Mouse (Mus musculus) forebrain, embryonic 15.5 days (tissue): ENCODE measurements around the gene Calml3. TPM values are rescaled to one million over a fixed set of nuclear protein-coding genes. Genes with fewer than 3 reads are reported as not detected.

Source experiments
- ATAC-seq: fragments of 200-750 bp; cut with Nextera tagmentation; replicated peaks from 2 replicates; pipeline ENCODE4 v1.8.0; 2017; ENCODE audit warnings: mild to moderate bottlenecking, moderate TSS enrichment, moderate library complexity
- H3K27ac ChIP-seq: fragments of 300-500 bp; sonication (generic); replicated peaks from 2 replicates; pipeline ENCODE4 v1.5.1; 2015; ENCODE audit warnings: mild to moderate bottlenecking, inconsistent platforms
- H3K27me3 ChIP-seq: fragments of 300-500 bp; sonication (generic); 2 replicates; pipeline ENCODE4 v1.6.1; 2015; ENCODE audit warnings: inconsistent platforms
- H3K36me3 ChIP-seq: fragments of 300-500 bp; sonication (generic); 2 replicates; pipeline ENCODE4 v1.6.1; 2015; ENCODE audit warnings: mild to moderate bottlenecking, inconsistent platforms
- H3K4me1 ChIP-seq: fragments of 300-500 bp; sonication (generic); 2 replicates; pipeline ENCODE4 v1.6.1; 2015; ENCODE audit warnings: inconsistent platforms
- H3K4me2 ChIP-seq: fragments of 300-500 bp; sonication (generic); replicated peaks from 2 replicates; pipeline ENCODE4 v1.6.1; 2015; ENCODE audit warnings: mild to moderate bottlenecking, inconsistent platforms
- H3K4me3 ChIP-seq: fragments of 300-500 bp; sonication (generic); 2 replicates; pipeline ENCODE4 v1.5.1; 2015; ENCODE audit warnings: mild to moderate bottlenecking, inconsistent platforms
- H3K9ac ChIP-seq: fragments of 300-500 bp; sonication (generic); replicated peaks from 2 replicates; pipeline ENCODE4 v1.6.1; 2015; ENCODE audit warnings: mild to moderate bottlenecking, inconsistent platforms
- H3K9me3 ChIP-seq: fragments of 300-500 bp; sonication (generic); 2 replicates; pipeline ENCODE4 v1.6.1; 2016; ENCODE audit warnings: inconsistent platforms
- WGBS: fragments of 180-500 bp; shearing (Covaris S2); methylation state at CpG from one replicate; pipeline ENCODE4 v1.1.7; 2015; ENCODE audit warnings: mixed read lengths; 5-methylcytosine and 5-hydroxymethylcytosine counted together
- polyA plus RNA-seq: library from polyadenylated mRNA; unstranded; fragments of >200 nt; fragmentation: Nextera tagmentation; extraction: Ambion mirVana; gene quantifications from 2 replicates; pipeline ENCODE4 v1.2.1, GENCODE M21; 2015

The Calml3 gene
- polyA plus RNA-seq, 1 experiment from 2014 or later, result not detected

DNA sequence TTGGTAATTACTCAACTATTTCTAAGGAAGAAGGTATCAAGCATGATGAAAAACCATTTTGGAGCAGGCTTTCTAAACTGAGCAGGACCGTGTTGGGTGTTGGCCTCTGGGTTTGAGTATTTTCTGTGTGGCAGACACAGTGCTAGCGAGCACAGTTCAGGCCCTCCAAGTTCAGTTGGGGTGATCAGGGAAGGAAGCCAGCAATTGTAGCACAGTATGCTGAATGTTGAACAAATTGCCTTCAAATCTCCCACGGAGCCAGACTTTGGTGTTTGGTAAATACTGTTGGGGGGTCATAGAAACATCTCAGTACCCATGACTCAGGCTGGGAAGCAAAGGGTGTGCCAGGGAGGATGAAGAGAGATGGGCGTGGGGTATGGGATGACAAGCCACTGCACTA, 43.0 kb downstream of the Calml3 start:
- no peak overlapping the region for H3K4me2 ChIP-seq
- H3K4me1 ChIP-seq, result no peaks in the 10 kb centered on the region
- H3K27me3 ChIP-seq, result no peaks in the 10 kb centered on the region
- no peak for ATAC-seq
- H3K4me3 ChIP-seq, result no peak overlapping the region
- 88% methylated on average over 4 of the region's 4 CpGs for WGBS
- no peaks in the 10 kb centered on the region for H3K36me3 ChIP-seq
- H3K9ac ChIP-seq, result no peak overlapping the region
- no peak overlapping the region for H3K27ac ChIP-seq
- H3K9me3 ChIP-seq, result no peaks in the 10 kb centered on the region

DNA sequence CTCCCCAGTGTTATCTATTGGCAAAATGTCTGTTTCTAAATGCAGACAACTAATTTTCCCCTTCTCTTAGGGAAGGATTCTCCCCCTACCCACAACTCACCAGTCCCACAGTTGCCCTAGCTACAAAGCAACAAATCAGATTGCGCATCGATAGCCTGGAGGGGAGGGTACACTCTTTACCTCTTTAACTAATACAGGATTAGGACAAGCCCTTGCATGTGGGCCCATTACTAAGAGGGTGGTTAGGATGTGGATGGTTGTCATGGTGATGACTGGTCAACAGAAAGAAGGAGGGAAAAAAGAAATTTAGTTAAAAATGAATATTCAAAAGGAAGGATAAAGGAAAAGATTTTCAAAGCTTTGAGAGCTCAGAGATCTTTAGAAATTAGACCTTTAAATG, 45.8 kb downstream of the Calml3 start:
- no peak overlapping the region for H3K4me2 ChIP-seq
- 71% methylated on average over 2 of the region's 2 CpGs for WGBS
- H3K4me1 ChIP-seq, result no peaks in the 10 kb centered on the region
- no peak overlapping the region for H3K27ac ChIP-seq
- no peaks in the 10 kb centered on the region for H3K27me3 ChIP-seq
- H3K36me3 ChIP-seq, result no peaks in the 10 kb centered on the region
- H3K9me3 ChIP-seq, result no peaks in the 10 kb centered on the region
- no peak overlapping the region for H3K9ac ChIP-seq
- ATAC-seq, result no peak; the same call in 1 of the 2 replicates
- no peak overlapping the region for H3K4me3 ChIP-seq

DNA sequence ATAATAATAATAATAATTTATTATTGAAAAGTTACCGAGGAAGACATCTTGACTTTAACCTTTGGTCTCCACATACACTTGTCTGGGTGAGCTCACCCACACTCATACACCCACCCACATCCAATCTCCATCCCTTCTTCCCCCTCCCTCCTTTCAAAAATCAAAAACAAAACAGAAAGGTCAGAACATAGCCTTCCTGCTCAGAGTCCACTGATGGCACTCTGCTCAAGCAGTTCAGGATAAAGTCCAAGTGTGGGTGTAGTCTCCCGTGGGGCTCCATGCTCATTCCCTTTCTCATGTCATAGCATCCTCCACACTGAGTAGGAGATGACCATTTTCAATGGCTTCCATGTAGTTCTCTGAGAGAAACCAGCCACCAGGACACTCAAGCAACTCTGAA, 50.8 kb downstream of the Calml3 start:
- 92% methylated on average over 2 of the region's 2 CpGs for WGBS
- no peak overlapping the region for H3K4me3 ChIP-seq
- H3K27ac ChIP-seq, result no peak overlapping the region
- H3K36me3 ChIP-seq, result no peaks in the 10 kb centered on the region
- no peak for ATAC-seq
- no peak overlapping the region for H3K9ac ChIP-seq
- H3K9me3 ChIP-seq, result no peaks in the 10 kb centered on the region
- H3K27me3 ChIP-seq, result no peaks in the 10 kb centered on the region
- no peaks in the 10 kb centered on the region for H3K4me1 ChIP-seq
- H3K4me2 ChIP-seq, result no peak overlapping the region

Other genes starting within 250 kb of the Calml3 start
- 18.9 and 21.3 TPM in 2 replicates for gene Fam208b, start 193.2 kb downstream of the Calml3 start, polyA plus RNA-seq
- gene Asb13, start 170.3 kb downstream of the Calml3 start, polyA plus RNA-seq, result 13.1 and 17.6 TPM in 2 replicates
- gene Calm4, start 33.4 kb upstream of the Calml3 start, polyA plus RNA-seq, result not detected in 2 replicates
- gene Calm5, start 49.9 kb upstream of the Calml3 start, polyA plus RNA-seq, result not detected in 2 replicates
- 14.1 and 17.1 TPM in 2 replicates for gene Net1, start 113.9 kb upstream of the Calml3 start, polyA plus RNA-seq
- not detected in 2 replicates for gene Tubal3, start 114.0 kb upstream of the Calml3 start, polyA plus RNA-seq
- 0.19 and 0.28 TPM in 2 replicates for gene Ucn3, start 141.0 kb upstream of the Calml3 start, polyA plus RNA-seq
- gene Akr1c14, start 244.7 kb upstream of the Calml3 start, polyA plus RNA-seq, result 0.41 and 0.50 TPM in 2 replicates